Mouse (Mus musculus): Measurements from ENCODE around the gene Lmf1. TPM values are rescaled to one million over a fixed set of nuclear protein-coding genes. Genes with fewer than 3 reads are reported as not detected.

The Lmf1 gene
- polyA plus RNA-seq, 1 experiment from 2014 or later: 18.3 TPM

GRCm38 (mm10) chr17:25583858-25584257 is 5.0 kb downstream of the Lmf1 start:
- H3K4me3 ChIP-seq (ENCODE audit: low read depth, low read length): no peak overlapping the region
- no peak overlapping the region for H3K4me2 ChIP-seq (ENCODE audit: low read depth, low read length, severe bottlenecking)
- DNase-seq (ENCODE audit: low spot score) (no peak), ATAC-seq (replicated peaks; ENCODE audit: low FRiP score) (no peak)
- H3K27me3 ChIP-seq (ENCODE audit: control insufficient read depth, insufficient read depth, low read length): no peaks in the 10 kb centered on the region
- H3K9me3 ChIP-seq (ENCODE audit: control insufficient read depth, low read length): no peaks in the 10 kb centered on the region
- peaks cover 8% of the 10 kb centered on the region for H3K4me1 ChIP-seq (replicated peaks; ENCODE audit: control insufficient read depth, insufficient read depth, low read length)
- 87% methylated on average over 8 of the region's 8 CpGs for WGBS
- H3K27ac ChIP-seq (ENCODE audit: low read depth, low read length): no peak overlapping the region
- no peak overlapping the region for H3K9ac ChIP-seq (ENCODE audit: low read length)
- no peaks in the 10 kb centered on the region for H3K36me3 ChIP-seq (ENCODE audit: control insufficient read depth, insufficient read depth, low read length)

GRCm38 (mm10) chr17:25584646-25585045 is 5.8 kb downstream of the Lmf1 start:
- Histone ChIP-seq H3K4me2 (ENCODE audit: low read depth, low read length, severe bottlenecking) (no peak overlapping the region), H3K9me3 (ENCODE audit: control insufficient read depth, low read length) (no peaks in the 10 kb centered on the region), H3K27ac (ENCODE audit: low read depth, low read length) (no peak overlapping the region), H3K27me3 (ENCODE audit: control insufficient read depth, insufficient read depth, low read length) (no peaks in the 10 kb centered on the region), H3K4me1 (replicated peaks; ENCODE audit: control insufficient read depth, insufficient read depth, low read length) (peaks cover 5% of the 10 kb centered on the region), H3K36me3 (ENCODE audit: control insufficient read depth, insufficient read depth, low read length) (no peaks in the 10 kb centered on the region; the same call in 1 of the 2 replicates), H3K4me3 (ENCODE audit: low read depth, low read length) (no peak overlapping the region), H3K9ac (ENCODE audit: low read length) (no peak overlapping the region)
- no peak for DNase-seq (ENCODE audit: low spot score)
- no peak for ATAC-seq (replicated peaks; ENCODE audit: low FRiP score)
- WGBS: 95% methylated on average over 9 of the region's 9 CpGs

- Histone ChIP-seq H3K9ac (ENCODE audit: low read length) (no peak overlapping the region), H3K27me3 (ENCODE audit: control insufficient read depth, insufficient read depth, low read length) (no peaks in the 10 kb centered on the region), H3K4me1 (replicated peaks; ENCODE audit: control insufficient read depth, insufficient read depth, low read length) (peaks cover 2% of the 10 kb centered on the region; the same call in 1 of the 2 replicates), H3K27ac (ENCODE audit: low read depth, low read length) (no peak overlapping the region), H3K4me2 (ENCODE audit: low read depth, low read length, severe bottlenecking) (no peak overlapping the region), H3K9me3 (ENCODE audit: control insufficient read depth, low read length) (no peaks in the 10 kb centered on the region), H3K4me3 (ENCODE audit: low read depth, low read length) (no peak overlapping the region), H3K36me3 (ENCODE audit: control insufficient read depth, insufficient read depth, low read length) (no peaks in the 10 kb centered on the region; the same call in 1 of the 2 replicates)
- WGBS: 90% methylated on average over 6 of the region's 6 CpGs
- no peak for DNase-seq (ENCODE audit: low spot score)
- no peak for ATAC-seq (replicated peaks; ENCODE audit: low FRiP score)
Measured at GRCm38 (mm10) chr17:25590068-25590467, 11.2 kb downstream of the Lmf1 start.

- Histone ChIP-seq H3K36me3 (ENCODE audit: control insufficient read depth, insufficient read depth, low read length) (no peaks in the 10 kb centered on the region; the same call in 1 of the 2 replicates), H3K27ac (ENCODE audit: low read depth, low read length) (no peak overlapping the region), H3K4me2 (ENCODE audit: low read depth, low read length, severe bottlenecking) (no peak overlapping the region), H3K4me3 (ENCODE audit: low read depth, low read length) (no peak overlapping the region), H3K27me3 (ENCODE audit: control insufficient read depth, insufficient read depth, low read length) (no peaks in the 10 kb centered on the region), H3K4me1 (replicated peaks; ENCODE audit: control insufficient read depth, insufficient read depth, low read length) (peaks cover 2% of the 10 kb centered on the region; the same call in 1 of the 2 replicates), H3K9ac (ENCODE audit: low read length) (no peak overlapping the region), H3K9me3 (ENCODE audit: control insufficient read depth, low read length) (no peaks in the 10 kb centered on the region)
- no peak for ATAC-seq (replicated peaks; ENCODE audit: low FRiP score)
- 87% methylated on average over 4 of the region's 4 CpGs for WGBS
- DNase-seq (ENCODE audit: low spot score): no peak
Measured at GRCm38 (mm10) chr17:25590985-25591384, 12.1 kb downstream of the Lmf1 start.

- Histone ChIP-seq H3K4me3 (ENCODE audit: low read depth, low read length) (no peak overlapping the region), H3K36me3 (ENCODE audit: control insufficient read depth, insufficient read depth, low read length) (no peaks in the 10 kb centered on the region; the same call in 1 of the 2 replicates), H3K4me2 (ENCODE audit: low read depth, low read length, severe bottlenecking) (no peak overlapping the region), H3K9ac (ENCODE audit: low read length) (no peak overlapping the region), H3K27me3 (ENCODE audit: control insufficient read depth, insufficient read depth, low read length) (no peaks in the 10 kb centered on the region), H3K27ac (ENCODE audit: low read depth, low read length) (no peak overlapping the region), H3K9me3 (ENCODE audit: control insufficient read depth, low read length) (no peaks in the 10 kb centered on the region), H3K4me1 (replicated peaks; ENCODE audit: control insufficient read depth, insufficient read depth, low read length) (peaks cover 2% of the 10 kb centered on the region; the same call in 1 of the 2 replicates)
- ATAC-seq (replicated peaks; ENCODE audit: low FRiP score) (no peak), DNase-seq (ENCODE audit: low spot score) (no peak)
- WGBS: 87% methylated on average over 6 of the region's 6 CpGs
Measured at GRCm38 (mm10) chr17:25592336-25592735, 13.5 kb downstream of the Lmf1 start.

- ATAC-seq (replicated peaks; ENCODE audit: low FRiP score): no peak
- H3K9me3 ChIP-seq (ENCODE audit: control insufficient read depth, low read length): no peaks in the 10 kb centered on the region
- H3K9ac ChIP-seq (ENCODE audit: low read length): no peak overlapping the region
- DNase-seq (ENCODE audit: low spot score): no peak
- H3K27ac ChIP-seq (ENCODE audit: low read depth, low read length): no peak overlapping the region
- H3K4me1 ChIP-seq (replicated peaks; ENCODE audit: control insufficient read depth, insufficient read depth, low read length): peaks cover 2% of the 10 kb centered on the region; the same call in 1 of the 2 replicates
- no peaks in the 10 kb centered on the region for H3K27me3 ChIP-seq (ENCODE audit: control insufficient read depth, insufficient read depth, low read length)
- H3K4me3 ChIP-seq (ENCODE audit: low read depth, low read length): no peak overlapping the region
- no peaks in the 10 kb centered on the region; the same call in 1 of the 2 replicates for H3K36me3 ChIP-seq (ENCODE audit: control insufficient read depth, insufficient read depth, low read length)
- no peak overlapping the region for H3K4me2 ChIP-seq (ENCODE audit: low read depth, low read length, severe bottlenecking)
- WGBS: 58% methylated on average over 22 of the region's 22 CpGs
Measured at GRCm38 (mm10) chr17:25593411-25594261, 14.8 kb downstream of the Lmf1 start.

GRCm38 (mm10) chr17:25595495-25595894 is 16.6 kb downstream of the Lmf1 start:
- ATAC-seq (replicated peaks; ENCODE audit: low FRiP score) (no peak), DNase-seq (ENCODE audit: low spot score) (no peak)
- no peaks in the 10 kb centered on the region; the same call in 1 of the 2 replicates for H3K36me3 ChIP-seq (ENCODE audit: control insufficient read depth, insufficient read depth, low read length)
- peaks cover 2% of the 10 kb centered on the region; the same call in 1 of the 2 replicates for H3K4me1 ChIP-seq (replicated peaks; ENCODE audit: control insufficient read depth, insufficient read depth, low read length)
- H3K27ac ChIP-seq (ENCODE audit: low read depth, low read length): no peak overlapping the region
- H3K9ac ChIP-seq (ENCODE audit: low read length): no peak overlapping the region
- no peak overlapping the region for H3K4me2 ChIP-seq (ENCODE audit: low read depth, low read length, severe bottlenecking)
- no peak overlapping the region for H3K4me3 ChIP-seq (ENCODE audit: low read depth, low read length)
- H3K9me3 ChIP-seq (ENCODE audit: control insufficient read depth, low read length): no peaks in the 10 kb centered on the region
- no peaks in the 10 kb centered on the region for H3K27me3 ChIP-seq (ENCODE audit: control insufficient read depth, insufficient read depth, low read length)
- WGBS: 88% methylated on average over 5 of the region's 5 CpGs

GRCm38 (mm10) chr17:25597537-25597936 is 18.7 kb downstream of the Lmf1 start:
- no peak overlapping the region for H3K9ac ChIP-seq (ENCODE audit: low read length)
- no peak overlapping the region for H3K27ac ChIP-seq (ENCODE audit: low read depth, low read length)

More at GRCm38 (mm10) chr17:25597537-25597936, 18.7 kb downstream of the Lmf1 start:
- no peak for ATAC-seq (replicated peaks; ENCODE audit: low FRiP score)
- Histone ChIP-seq H3K4me1 (replicated peaks; ENCODE audit: control insufficient read depth, insufficient read depth, low read length) (peaks cover 2% of the 10 kb centered on the region; the same call in 1 of the 2 replicates), H3K4me2 (ENCODE audit: low read depth, low read length, severe bottlenecking) (no peak overlapping the region), H3K36me3 (ENCODE audit: control insufficient read depth, insufficient read depth, low read length) (no peaks in the 10 kb centered on the region; the same call in 1 of the 2 replicates), H3K27me3 (ENCODE audit: control insufficient read depth, insufficient read depth, low read length) (no peaks in the 10 kb centered on the region), H3K4me3 (ENCODE audit: low read depth, low read length) (no peak overlapping the region), H3K9me3 (ENCODE audit: control insufficient read depth, low read length) (no peaks in the 10 kb centered on the region)
- WGBS: 80% methylated on average over 3 of the region's 3 CpGs
- DNase-seq (ENCODE audit: low spot score): no peak

Measured in forebrain, embryonic 11.5 days (tissue).